Mouse (Mus musculus) ovary, postnatal 10 days (tissue): ENCODE results near the gene Lrrc36.

Experiments
- DNase-seq: peaks from one replicate; pipeline ENCODE4 v3.0.0; 2022; ENCODE audit warnings: low spot score

The Lrrc36 gene

DNA sequence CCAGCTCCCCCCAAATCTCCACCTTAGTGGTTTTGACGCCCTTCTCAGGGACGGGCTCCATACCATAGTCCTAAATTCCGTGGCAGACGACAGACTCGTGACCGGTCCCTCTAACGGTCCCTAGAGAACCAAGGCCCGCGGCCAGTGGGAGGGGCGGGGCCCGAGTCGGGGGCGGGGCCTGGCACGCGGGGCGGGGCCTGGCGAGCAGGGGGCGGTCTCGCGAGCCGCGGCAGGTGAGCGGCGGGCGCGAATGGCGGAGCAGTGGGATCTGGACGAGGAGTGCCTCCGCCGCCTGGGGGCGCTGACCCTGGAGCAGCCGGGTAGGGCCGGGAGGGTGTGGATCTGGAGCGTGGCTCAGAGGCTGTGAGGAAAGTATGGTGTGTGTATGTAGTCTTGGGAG is at the start of gene Lrrc36, which contains the start of gene Kctd19:
Gene Lrrc36, plus strand, starts transcription at position 181 of the 400 bp plus-strand sequence.
Gene Kctd19, minus strand, starts transcription at position 112 of the 400 bp plus-strand sequence.
- DNase-seq, result no peak

- no peak for DNase-seq
Observed at GRCm38 (mm10) chr8:105367107-105367506, 46.3 kb upstream of the Lrrc36 start.

DNA sequence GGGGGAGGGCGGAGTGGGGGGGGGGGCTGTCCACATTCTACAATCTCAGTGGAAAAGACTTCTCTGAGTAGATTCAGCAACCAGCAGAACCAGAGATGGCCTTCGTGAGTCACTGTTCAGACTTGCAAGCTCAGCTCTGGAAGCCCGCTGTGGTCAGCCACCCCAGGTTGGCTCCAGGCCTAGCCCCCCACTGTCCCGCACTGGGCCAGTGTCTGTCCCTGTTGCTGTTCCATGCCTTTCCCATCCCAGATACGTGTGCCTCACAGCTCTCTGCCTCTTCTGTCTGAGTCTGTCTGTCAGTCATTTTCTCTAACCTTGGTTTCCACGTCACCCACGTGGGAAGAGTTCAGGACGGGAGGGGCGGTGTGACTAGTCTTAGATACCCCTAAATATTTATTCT is 40.9 kb upstream of the Lrrc36 start:
- no peak for DNase-seq

DNA sequence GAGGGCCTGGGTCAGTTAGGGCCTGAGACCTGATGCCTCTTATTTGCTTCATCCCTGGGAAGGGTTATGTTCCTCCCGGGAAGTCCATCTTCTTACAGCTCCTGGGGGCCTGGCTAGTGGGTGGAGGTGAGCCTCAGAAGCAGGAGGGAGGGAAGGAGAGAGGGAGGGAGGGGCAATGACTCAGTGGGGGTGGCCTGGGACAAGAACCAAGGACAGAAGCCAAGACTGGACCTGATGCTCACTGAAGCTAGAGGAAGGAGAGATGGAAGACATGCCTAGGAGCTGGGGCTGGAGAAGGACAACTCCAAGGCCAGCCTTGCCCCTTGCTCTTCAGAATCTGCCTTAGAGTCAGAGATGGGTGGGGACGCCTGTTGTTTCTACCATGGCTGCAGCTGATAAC is 40.3 kb upstream of the Lrrc36 start, which contains the start of gene Plekhg4:
Gene Plekhg4, plus strand, starts transcription at position 243 of the 400 bp plus-strand sequence.
- DNase-seq, result no peak

- no peak for DNase-seq
Observed at GRCm38 (mm10) chr8:105374513-105374966, 38.8 kb upstream of the Lrrc36 start.

- peak; percentile 50 for DNase-seq
Observed at GRCm38 (mm10) chr8:105378673-105379072, 34.7 kb upstream of the Lrrc36 start.

GRCm38 (mm10) chr8:105380308-105380707 is 33.1 kb upstream of the Lrrc36 start:
- DNase-seq, result no peak

GRCm38 (mm10) chr8:105384070-105384469 is 29.3 kb upstream of the Lrrc36 start:
- no peak for DNase-seq

- DNase-seq, result no peak
Observed at GRCm38 (mm10) chr8:105387151-105387550, 26.2 kb upstream of the Lrrc36 start.

- no peak for DNase-seq
Observed at GRCm38 (mm10) chr8:105389096-105389495, 24.3 kb upstream of the Lrrc36 start.

DNA sequence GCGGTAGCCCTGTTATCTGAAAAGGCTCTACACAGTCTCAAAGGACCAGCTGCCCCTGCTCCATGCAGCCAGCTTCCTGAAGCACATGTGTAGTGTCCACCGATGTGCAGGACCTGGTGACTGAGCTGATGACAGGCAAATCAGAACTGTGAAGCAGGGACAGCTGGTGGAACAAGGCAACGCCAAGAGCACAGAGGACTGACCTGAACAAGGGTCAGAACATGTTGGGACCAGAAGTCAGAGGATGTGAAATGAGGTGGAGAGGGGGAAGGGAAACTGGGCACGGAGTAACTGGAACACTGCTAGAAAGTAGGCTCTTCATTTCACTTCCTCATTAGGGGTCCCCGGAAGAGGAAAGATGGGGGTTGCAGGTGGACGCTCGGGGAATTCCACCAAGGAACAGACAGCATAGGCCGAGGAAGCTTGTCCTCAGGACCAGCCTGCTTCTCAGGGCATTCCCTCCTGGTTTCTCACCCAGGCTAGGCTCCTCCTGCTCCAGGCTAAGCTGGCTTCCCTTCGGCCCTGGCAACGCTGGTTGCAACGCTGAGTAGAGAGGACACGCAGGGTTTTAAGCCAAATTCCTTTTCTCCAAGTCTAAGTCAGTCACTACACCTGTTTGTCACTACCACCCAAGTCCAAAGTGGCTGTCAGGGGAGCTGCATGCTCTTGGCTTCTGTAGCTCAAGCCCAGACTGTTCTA is 20.1 kb upstream of the Lrrc36 start:
- DNase-seq, result no peak

DNA sequence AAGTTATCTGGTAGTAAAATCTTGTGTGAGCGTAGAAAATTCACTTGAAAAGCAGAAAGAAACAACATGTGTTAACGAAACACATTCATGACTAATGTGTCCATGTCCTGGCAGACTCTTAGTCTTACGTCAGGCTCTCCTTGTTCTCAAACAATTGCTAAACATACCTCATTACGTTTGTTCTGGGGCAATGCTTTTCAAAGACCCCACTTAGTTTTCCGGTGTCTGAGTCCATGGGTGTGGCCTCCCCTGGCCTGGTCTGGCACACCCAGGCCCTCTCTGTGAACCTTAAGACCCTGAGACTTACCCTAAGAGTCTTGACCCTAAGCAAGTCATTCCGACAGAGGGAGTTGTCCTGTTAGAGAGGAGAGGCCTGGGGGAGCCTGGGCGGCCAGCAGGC is 19.5 kb upstream of the Lrrc36 start:
- DNase-seq, result no peak

DNA sequence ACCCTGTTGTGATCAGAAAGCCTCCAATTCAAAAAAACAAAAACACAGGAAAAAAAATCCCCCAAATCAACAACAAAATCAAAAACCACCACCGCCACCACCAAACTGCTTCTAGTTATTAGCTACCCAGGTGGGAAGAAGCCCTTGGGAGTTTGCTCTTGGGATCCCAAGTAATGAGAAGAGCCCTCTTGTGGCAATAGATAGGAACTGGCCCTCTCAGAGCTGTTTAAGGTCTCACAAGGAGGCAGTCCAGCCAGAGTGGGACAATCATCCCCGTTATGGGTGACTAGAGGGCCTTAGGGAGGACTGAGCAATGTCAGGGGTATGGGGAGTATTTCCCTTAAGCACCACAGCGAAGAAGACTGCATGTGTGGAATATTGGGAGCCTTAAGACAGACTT is 15.6 kb upstream of the Lrrc36 start:
- no peak for DNase-seq

- DNase-seq, result no peak
Observed at GRCm38 (mm10) chr8:105400016-105400415, 13.4 kb upstream of the Lrrc36 start.

DNA sequence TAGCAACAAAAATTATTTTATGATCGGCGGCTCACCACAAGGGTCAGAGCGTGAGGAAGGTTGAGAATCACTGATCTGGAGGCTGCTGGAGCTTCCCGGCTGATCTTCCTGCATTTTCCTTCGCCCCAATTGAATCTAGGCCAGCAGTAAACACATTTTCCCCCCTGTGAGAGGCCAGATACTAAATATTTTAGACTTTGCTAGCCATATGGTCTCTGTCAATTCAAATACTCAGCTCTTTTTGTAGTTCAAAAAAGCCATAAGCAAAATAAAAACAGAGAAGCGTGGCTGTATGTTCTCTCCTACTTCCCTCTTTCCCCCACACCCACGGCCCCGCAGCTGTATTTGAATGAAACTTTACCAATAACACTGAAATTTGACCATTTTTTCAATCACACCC is 9.9 kb upstream of the Lrrc36 start:
- DNase-seq, result no peak

- DNase-seq, result no peak
Observed at GRCm38 (mm10) chr8:105404496-105404895, 8.9 kb upstream of the Lrrc36 start.

DNA sequence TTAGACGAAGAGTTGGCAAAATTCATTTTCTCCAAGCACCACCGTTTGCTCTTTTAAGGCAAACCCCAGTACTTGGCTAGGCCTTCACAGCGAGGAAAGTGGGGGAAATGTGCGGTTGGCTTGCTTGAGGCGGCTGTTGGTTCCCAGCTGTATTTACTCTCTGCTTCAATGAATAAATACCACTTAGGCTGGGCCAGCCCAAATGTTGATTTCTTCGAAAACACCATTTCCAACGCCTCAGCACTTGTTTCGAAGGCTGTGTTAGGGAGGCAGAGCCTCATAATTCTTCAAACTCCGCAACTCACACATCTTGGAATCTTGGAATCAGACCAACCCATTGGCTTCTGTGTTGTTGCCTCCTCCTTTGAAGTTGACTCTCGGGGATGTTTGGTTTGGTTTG is 7.0 kb upstream of the Lrrc36 start:
- DNase-seq, result no peak

GRCm38 (mm10) chr8:105408331-105408730 is 5.0 kb upstream of the Lrrc36 start:
- no peak for DNase-seq

DNA sequence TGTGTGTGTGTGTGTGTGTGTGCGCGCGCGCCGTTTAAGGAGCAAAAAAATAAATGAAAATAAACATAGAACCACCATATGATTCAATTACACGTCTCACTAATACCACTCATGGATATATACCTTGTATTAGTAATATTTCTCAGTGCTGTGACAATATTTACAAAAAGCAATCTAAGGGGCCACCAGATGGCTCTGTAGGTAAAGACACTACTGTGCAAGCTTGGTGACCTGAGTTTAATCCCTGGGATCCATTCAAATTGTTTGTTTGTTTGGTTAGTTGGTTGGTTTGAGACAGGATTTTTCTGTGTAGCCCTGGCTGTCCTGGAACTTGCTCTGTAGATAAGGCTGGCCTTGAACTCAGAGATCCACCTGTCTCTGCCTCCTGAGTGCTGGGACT is 3.4 kb upstream of the Lrrc36 start:
- DNase-seq, result no peak

- DNase-seq, result no peak
Observed at GRCm38 (mm10) chr8:105418992-105419391, 5.6 kb downstream of the Lrrc36 start.

GRCm38 (mm10) chr8:105419800-105420199 is 6.4 kb downstream of the Lrrc36 start:
- no peak for DNase-seq

DNA sequence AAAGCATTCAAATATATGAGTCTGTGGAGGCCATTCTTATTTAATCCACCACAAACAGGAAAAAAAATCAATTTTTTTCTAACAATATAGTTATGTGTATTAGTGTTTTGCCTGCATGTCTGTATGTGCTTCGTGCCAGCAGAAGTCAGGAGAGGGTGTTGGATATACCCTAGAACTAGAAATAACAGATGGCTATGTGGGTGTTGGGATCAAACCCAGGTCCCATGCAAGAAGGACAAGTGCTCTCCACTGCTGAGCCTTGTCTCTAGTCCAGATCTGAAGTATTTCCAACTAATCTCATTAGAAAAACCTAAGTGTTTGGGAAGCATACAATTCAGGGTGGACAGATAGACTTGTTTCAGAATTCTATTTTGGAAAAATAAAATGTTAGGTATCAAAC is 8.6 kb downstream of the Lrrc36 start:
- no peak for DNase-seq

- DNase-seq, result no peak
Observed at GRCm38 (mm10) chr8:105426878-105427277, 13.5 kb downstream of the Lrrc36 start.
